Mouse (Mus musculus) urinary bladder, postnatal 14 days (tissue): Measurements from ENCODE around the gene Ttc9b.
A peak's percentile ranks its signal among the peaks of the same experiment; 100 is the strongest.

Source experiments
- DNase-seq: peaks from one replicate; pipeline ENCODE4 v3.0.0; 2021; ENCODE audit warnings: low spot score

Gene Ttc9b

DNA sequence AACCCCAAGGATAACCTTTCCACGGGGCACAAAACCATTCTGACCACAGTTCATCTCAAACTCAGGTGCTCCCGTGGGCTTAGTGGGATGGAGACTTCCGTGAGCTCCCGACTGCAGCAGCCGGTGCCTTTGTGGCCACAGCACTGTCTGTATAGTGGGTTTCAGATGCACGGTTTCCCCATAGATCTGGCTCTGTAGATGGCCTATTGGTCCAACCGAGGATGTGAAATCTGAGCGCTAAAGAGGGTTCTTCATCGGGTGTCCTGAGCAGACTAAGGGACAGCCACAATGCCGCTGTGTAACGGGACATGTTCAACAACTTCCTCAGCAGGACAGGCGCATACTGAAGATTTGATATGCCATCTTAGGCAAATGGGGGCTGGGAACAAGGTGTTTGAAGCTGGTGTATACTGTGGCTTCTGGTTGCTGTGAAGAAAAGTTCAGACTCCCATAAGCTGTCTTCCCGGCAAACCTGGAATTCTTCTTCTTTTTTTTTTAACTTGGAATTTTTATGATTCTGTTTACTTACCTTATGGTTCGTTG is 34.6 kb downstream of the Ttc9b start:
- no peak for DNase-seq

DNA sequence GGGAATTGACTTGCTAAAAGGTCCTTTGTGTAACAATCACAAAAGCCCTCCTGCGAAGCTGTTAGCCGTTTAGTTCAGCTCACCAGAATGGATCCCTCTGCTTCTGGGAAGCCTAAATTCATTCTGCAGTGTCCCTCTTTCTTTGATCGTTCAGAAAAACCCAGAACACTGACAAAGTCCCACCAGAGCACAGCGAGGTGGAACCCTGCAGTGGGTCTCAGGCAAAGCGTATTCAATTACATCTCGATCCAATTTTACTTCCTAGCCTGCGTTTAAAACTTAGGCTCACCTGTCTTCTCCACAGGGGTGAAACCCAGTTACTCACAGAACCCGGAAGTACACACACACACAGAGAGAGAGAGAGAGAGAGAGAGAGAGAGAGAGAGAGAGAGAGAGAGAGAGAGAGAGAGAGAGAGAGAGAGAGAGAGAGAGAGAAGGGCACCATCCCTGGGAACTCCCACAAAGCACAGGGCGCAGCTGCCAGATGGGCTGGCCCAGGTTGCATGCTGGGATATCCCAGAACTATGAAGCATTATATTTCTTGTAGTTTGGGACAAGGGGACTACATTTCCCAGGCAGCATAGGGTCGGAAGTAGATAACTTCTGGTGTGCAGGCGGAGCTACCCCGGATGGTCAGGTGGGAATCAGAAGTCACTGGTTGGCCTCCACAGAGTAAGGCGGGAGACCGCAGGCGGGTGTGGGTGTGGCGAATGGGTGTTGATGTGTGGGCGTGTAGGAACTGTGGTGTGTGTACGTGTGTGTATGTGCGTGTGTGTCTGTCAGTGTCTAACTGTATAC is 35.3 kb downstream of the Ttc9b start, which contains the start of gene Zfp607b:
Gene Zfp607b, plus strand, starts transcription at position 526 of the 798 bp plus-strand sequence.
- peak; percentile 91 for DNase-seq

DNA sequence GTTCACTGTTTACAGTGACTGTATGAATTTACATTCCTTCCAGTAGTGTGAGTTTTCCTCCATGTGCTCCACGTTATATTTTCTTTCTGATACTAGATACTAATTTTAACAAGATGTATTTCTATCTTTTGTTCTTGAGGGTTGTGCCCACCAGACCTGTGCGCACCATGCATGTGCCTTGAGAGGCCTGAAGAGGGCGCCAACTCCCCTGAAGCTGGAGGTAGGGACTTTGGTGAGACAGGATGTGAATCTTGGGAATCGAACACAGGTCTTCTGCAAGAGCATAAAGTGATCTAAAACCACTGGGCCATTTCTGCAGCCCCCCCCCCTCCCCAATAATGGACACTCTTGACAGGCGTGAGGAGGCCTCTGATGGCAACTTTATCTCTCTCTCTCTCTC is 37.4 kb downstream of the Ttc9b start:
- peak; percentile 27 for DNase-seq

DNA sequence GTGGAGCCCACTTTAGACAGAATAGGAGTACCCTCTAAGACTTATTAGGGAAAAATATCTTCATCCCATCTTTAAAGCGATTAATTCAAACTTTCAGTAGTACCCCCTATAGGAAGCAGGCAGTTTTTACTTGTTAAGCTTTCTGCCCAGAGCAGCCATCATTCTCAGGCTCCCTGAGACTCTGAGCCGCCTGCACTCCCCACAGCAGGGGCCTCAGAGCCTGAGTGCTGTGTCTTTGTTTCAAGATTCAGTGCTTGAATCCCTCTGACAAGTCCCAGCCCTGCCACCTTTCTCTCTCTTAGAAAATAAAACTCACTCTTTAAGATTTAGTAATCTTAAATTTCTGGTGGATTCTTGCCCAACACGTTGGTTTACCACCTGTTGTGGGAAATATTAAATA is 43.0 kb downstream of the Ttc9b start:
- DNase-seq = no peak
